Mouse (Mus musculus) cerebellum, postnatal 4 days (tissue): ENCODE data around the gene Zbtb46.

Experiments used
- DNase-seq, 2 experiments: peaks; one replicate each; pipeline ENCODE4 v3.0.0; 2022; ENCODE audit warnings: low spot score in 2 of 2, mixed read lengths in 1 of 2

The Zbtb46 gene

DNA sequence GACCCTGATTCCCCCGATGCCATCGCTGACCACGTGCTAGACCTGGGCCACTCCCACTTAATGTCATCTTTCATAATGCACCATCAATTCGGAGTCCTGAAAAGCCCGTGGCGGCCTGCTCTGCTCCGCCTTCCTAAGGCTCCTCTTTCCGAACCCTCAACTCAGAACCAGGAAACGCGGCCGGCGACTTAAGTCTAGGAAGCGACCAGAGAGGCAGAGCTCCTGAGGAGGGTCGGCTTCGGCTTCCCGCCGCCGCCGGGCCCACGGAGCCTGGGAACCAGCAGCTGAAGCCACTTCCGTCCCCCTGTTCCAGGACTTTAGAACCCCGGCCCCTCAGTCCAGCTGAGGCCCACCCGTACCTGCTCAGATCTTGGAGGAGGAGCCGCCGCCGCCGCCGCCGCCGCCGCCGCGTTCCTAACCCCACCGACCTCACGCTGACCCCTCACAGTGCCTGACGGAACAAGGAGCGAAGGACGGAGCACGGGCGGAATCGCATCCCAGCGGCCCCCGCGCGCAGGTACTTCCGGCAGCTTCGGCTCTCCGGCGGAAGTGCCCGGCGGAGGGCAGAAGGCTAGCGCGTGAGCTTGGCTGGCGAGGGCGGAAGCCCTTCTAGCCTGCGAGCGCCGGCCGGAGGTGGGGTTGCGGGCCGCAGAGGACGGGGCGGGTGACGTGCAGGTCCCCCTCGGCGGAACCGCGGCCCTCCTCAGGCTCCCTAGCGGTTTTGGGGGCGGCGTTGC lies 94.2 kb downstream of the Zbtb46 start, which contains the start of the genes Zgpat and Arfrp1:
TSS of gene Zgpat (plus strand) at position 69 of the 737 bp plus-strand sequence.
TSS of gene Arfrp1 (minus strand) at position 545 of the 737 bp plus-strand sequence.
- peak; percentile 76 to 84 for DNase-seq

DNA sequence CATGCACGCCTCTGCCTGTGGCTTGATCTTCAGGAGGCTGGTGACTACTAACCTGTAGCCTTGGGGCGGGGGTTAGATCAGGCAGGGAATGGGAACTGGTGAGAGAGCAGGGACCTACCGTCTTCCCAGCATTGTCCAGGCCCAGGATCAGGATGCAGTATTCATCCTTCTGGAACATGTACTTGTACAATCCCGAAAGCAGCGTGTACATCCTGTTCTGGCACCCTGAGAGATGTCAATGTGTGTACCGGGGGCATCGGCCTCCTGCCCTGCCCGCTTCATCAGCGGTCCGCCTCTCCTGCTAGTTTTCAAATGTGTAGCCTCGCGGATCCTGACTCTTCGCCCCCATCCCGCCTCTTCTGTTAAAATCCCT lies 94.8 kb downstream of the Zbtb46 start:
- DNase-seq, result no peak

- no peak for DNase-seq
Measured at GRCm38 (mm10) chr2:181363946-181364345, 95.3 kb downstream of the Zbtb46 start.

GRCm38 (mm10) chr2:181356780-181357179 lies 102.4 kb downstream of the Zbtb46 start:
- DNase-seq, result no peak

DNA sequence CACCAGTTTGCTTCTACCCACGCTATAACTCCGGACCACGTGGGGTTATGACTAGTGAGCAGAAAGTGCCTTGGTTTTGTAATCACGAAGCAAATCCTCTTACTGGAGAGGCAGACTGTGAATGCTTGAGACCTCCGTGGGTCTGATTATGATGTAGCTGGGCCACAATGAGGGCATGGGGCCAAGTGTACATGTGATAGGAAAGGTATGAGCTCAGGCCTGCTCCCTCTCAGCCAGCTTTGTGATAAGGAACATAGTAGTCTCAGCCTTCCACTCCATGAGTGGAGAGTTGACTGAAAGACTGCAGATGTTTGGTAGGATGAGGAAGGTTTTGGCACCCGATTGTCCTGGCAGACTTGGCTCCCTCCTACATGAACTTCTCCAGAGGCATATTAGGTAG lies 116.5 kb downstream of the Zbtb46 start:
- no peak for DNase-seq

DNA sequence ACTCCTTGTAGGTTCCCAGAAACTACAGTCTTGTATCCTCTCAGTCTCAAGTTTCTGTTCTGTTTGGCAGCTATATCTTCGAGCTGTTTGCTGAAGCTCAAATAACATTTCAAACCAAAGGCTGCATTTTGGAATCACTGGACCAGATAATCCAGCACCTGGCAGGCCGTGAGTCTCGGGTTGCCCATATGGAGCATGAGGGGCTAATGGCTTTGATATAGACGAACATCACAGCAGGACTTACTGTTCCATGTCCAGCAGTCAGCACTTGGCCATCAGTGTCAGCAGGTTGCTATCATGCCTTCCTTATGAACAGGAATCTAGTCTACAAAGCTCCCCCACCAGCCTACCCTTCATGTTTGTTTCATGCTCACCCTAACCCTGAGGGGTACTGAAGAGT lies 118.8 kb downstream of the Zbtb46 start:
- no peak for DNase-seq
